Mouse (Mus musculus) heart, postnatal 25 days (tissue): ENCODE measurements around the gene Ubr2. TPM values are rescaled to one million over a fixed set of nuclear protein-coding genes. Genes with fewer than 3 reads are reported as not detected.
A peak's percentile ranks its signal among the peaks of the same experiment; 100 is the strongest.

Experiments
- DNase-seq: peaks from one replicate; pipeline ENCODE4 v3.0.0; 2022; ENCODE audit warnings: low spot score
- intact Hi-C: fragments of 180-260 bp; cut with DNase I; formaldehyde crosslinking; loops from one replicate; pipeline ENCODE4 v1.15.1; 2025
- total RNA-seq, 2 experiments: library from RNA; stranded (reverse); gene quantifications; 2 replicates each; pipeline ENCODE4 v1.2.3; 2021

Ubr2 gene
- total RNA-seq, 2 experiments from 2014 or later: 65.7 to 73.5 TPM

GRCm38 (mm10) chr17:46933557-46934348 lies 76.6 kb downstream of the Ubr2 start:
- DNase-seq: no peak
- intact Hi-C loops: loop anchor here (2.0 kb wide), 1 partner anchor 99 kb away; no protein-coding TSS in a partner anchor

DNA sequence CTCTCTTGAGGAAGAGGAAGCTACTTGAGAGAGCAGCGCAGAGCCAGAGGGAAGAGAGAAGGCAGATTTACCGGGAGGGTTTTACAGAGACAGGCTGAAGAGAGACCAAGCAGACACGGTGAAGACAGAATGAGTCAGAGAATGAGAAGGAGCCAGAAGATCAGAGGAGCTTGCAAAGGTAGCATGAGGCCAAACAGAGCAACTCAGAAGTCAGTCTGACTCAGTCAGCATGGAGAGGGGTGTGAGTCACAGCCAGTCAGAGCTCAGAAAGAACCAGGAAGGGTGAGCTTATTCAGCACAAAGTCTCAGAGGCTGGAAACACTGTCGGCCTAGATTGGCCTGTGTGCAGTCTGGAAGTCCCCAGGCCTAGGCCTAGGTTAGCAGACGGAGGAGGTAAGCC lies 77.4 kb downstream of the Ubr2 start:
- no peak for DNase-seq
- intact Hi-C loops: loop anchor here (2.0 kb wide), 1 partner anchor 100 kb away; no protein-coding TSS in a partner anchor

- no peak for DNase-seq
- intact Hi-C loops: no loop called here
Measured at GRCm38 (mm10) chr17:46929897-46930296, 80.5 kb downstream of the Ubr2 start.

GRCm38 (mm10) chr17:46929277-46929676 lies 81.1 kb downstream of the Ubr2 start:
- intact Hi-C loops: no loop called here
- no peak for DNase-seq

- no peak for DNase-seq
- intact Hi-C loops: no loop called here
Measured at GRCm38 (mm10) chr17:46927781-46928180, 82.6 kb downstream of the Ubr2 start.

GRCm38 (mm10) chr17:46926941-46927340 lies 83.4 kb downstream of the Ubr2 start:
- intact Hi-C loops: no loop called here
- DNase-seq: no peak

- intact Hi-C loops: no loop called here
- DNase-seq: no peak
Measured at GRCm38 (mm10) chr17:46926192-46926591, 84.2 kb downstream of the Ubr2 start.

GRCm38 (mm10) chr17:46920855-46921254 lies 89.5 kb downstream of the Ubr2 start:
- intact Hi-C loops: no loop called here
- DNase-seq: no peak

DNA sequence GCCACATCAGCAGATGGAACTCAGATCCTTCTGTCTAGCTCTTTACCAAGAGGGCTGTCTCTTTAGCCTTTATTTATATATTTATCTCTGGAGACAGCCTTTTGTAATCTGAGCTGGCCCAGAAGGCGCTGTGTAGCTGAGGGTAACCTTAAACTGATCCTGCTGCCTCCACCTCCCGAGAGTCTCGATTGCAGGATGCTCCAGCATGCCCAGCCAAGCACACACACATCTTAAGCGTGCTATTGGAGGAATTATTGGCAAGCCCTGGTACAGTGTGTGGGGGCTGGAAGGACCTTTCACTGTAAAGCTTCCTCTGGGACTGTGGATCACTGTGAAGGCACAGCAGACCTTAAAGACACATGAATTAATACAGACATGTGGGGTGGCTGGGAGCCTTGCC lies 91.4 kb downstream of the Ubr2 start:
- no peak for DNase-seq
- intact Hi-C loops: no loop called here

DNA sequence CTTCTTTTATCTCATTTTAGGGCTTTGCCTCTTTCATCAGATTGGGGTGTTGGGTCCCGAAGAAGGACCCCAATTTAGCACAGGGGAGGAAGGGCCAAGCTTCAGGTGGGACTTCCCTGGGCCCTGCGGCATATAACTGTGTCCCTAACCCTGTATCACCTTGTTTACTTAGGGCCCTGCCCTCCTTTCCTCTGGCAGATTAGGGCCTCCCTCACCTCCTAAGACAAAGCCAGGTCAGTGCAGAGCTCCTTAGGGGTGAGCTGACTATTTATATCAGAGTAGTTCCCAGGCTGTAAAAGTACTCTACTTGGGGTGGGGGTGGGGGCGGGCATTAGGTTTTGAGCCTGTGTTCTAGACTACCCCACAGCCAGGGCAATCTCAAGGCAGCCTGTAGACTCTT lies 95.2 kb downstream of the Ubr2 start:
- DNase-seq: no peak

GRCm38 (mm10) chr17:46912331-46912730 lies 98.0 kb downstream of the Ubr2 start:
- intact Hi-C loops: no loop called here
- no peak for DNase-seq

More for the DNA sequence above, 95.2 kb downstream of the Ubr2 start:
- intact Hi-C loops: no loop called here

DNA sequence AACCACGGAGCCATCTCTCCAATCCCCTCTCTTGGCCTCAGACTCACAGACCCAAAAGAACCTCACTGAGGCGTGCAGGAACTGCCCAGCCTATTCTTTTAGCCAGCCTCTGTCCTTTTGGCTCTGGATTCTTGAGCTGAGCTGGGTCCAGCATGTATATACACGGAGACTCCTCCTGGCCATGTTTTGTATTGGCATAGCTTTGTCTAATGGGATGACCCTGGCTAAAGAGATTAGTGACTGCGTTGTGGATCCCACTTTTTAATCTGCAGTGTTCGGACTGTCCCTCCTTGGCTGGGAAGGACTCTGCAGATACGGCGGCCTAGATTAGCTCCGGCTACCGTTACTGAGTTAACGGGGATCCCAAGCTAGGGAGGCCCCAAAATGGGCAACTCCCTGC lies 100.2 kb downstream of the Ubr2 start, which contains the start of gene Prph2:
TSS of gene Prph2 (plus strand) at position 274 of the 400 bp plus-strand sequence.
- no peak for DNase-seq
- intact Hi-C loops: no loop called here

DNA sequence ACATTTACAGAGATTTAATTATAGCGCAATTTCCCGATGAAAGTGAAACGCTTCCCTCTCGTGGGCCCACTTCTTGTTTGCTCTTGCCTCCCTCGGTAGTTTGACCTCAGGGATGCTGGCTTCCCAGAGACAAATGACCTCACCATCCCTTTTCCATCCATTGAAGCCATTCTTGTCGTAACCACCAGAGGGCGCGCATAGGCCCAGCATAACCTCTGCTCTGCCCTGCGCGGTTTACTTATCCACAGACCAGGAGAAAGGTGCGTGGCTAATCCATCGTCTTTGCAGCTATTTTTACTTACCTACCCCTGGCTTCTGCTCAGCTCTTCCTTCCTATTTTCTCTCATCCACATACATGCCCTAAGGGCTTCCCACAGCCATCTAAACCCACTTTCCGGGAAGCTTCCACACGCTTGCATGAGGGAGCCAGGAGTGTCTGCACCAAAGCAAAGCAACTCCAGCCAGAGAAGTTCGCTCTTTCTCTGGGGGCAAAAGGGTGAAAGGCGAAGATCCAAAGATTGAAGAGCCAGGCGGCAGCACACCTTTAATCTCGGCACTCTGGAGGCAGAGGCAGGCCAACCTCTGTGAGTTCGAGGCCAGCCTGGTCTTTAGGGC lies 106.4 kb downstream of the Ubr2 start:
- DNase-seq: peak; percentile 53
- intact Hi-C loops: loop anchor here (5.0 kb wide), 1 partner anchor 133 kb away; no protein-coding TSS in a partner anchor

DNA sequence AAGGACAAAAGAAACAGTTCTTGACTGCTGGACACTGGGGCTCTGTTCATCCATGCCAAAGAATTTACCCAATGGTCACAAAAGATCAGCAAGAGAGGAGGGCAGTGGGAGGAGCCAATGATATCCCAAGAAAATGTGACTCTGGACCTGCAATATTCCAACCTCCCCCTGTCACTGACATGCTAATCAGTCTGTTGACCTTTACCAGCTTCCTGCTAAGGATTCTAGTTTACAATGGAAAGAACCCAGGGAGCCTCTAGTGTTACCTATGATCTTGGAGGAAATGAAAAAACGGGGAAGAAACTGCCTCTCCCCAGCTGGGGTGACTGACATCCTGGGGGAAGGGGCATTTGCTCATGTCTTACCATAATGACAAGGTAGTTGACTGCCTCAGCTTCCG lies 109.4 kb downstream of the Ubr2 start:
- intact Hi-C loops: loop anchor here (5.0 kb wide), 1 partner anchor 136 kb away; no protein-coding TSS in a partner anchor
- no peak for DNase-seq

GRCm38 (mm10) chr17:46897221-46897950 lies 113.0 kb downstream of the Ubr2 start:
- intact Hi-C loops: no loop called here
- DNase-seq: no peak

DNA sequence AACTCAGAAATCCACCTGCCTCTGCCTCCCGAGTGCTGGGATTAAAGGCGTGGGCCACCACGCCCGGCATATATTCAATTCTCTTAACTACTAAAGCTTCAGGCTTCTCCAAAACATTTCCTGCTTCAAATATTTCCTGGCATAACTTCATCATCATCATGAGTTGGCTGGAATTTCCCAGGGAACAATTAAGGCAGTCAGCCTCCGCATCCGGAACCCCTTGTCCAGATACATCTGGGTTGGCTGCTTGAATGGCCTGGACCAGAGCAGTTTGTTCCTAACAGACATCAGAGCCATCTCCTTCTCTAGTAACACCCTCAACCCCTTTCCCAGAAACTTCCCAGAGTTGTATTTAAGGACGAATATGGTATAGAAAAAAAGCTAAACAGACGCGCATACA lies 114.9 kb downstream of the Ubr2 start:
- intact Hi-C loops: no loop called here
- peak; percentile 39 for DNase-seq

GRCm38 (mm10) chr17:46890843-46891594 lies 119.3 kb downstream of the Ubr2 start:
- intact Hi-C loops: no loop called here
- DNase-seq: peak; percentile 28

DNA sequence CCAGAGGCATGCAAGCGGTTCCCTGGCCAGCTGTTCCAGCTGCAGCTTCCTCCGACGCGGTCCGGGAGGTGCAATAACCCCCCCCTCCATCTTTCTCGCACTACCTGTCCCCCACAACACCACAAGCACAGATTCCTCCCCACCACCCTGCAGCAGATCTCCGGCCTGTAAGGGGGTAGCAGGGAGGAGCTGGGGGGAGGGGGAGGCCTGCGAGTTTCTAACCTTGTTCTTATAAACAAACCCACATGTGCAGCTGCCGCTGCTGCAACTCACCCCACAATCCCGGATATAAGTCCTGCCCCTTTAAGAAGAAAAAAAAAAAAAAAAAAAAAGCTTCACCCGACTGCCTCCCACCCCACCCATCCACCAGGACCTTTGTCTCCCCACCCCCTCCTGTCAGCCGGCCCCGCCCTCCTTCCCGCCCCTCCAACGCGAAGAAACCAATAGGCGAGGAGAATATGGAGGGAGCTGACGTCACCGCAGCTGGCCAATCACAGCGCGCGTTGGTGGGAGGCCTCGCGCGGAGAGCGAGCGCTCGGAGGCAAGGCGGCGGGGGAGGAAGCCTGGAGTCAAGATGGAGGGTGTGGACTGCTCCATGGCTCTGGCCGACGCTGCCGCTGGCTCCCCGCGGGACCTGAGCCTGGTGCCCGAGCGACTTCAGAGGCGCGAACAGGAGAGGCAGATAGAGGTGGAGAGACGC lies 120.1 kb downstream of the Ubr2 start, which contains the start of gene Tbcc:
TSS of gene Tbcc (plus strand) at position 569 of the 700 bp plus-strand sequence.
- intact Hi-C loops: no loop called here
- peak; percentile 94 for DNase-seq

DNA sequence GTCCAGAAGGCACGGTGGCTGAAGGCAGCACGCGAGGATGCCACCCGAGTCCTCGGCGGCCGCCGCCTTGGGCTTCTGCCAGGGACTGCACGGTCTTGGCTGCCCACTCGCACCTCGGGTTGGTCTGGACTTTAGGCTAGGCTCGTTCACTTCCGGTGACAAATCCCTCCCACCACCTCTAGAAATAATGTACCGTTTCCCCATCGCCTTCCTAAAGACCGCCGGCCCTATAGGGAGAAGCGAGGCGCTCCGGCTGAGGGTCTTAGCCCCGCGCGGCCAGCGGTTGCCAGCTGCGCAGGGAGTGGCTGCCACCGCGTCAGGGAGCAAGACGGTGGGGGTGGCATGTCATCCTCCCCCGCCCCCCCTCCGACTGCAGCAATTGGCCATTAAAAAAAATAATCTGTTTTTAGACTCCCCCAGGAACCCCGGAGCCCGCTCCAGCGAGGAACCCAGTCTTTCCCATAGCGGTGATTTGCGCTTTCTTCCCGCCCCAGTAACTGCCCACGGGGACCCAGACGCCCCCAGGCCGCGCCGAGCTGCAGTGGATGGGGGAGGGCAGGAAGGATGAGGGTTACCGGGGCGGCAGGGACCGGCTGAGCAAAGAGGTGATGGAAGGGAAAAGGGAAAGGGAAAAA lies 120.8 kb downstream of the Ubr2 start:
- peak; percentile 68 for DNase-seq
- intact Hi-C loops: loop anchor here (2.0 kb wide), 1 partner anchor 35 kb away; no protein-coding TSS in a partner anchor
